Comparison of ENCODE assay signal across 20 mouse cellular contexts in the genomic region with DNA sequence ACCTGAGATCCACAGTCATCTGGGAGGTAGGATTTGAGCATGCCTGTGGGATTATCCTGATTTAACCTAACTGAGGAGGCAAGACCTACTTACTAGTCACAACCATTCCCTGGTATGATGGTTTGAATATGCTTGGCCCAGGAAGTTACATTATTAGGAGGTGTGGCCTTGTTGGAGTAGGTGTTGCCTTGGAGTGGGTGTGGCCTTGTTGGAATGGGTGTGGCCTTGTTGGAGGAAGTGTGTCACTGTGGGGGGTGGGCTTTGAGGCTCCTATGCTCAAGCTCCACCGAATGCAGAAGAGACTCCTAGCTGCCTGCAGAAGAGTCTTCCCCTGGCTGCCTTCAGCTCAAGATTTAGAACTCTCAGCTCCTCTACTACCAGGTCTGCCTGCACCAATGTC. TPM values are rescaled to one million over a fixed set of nuclear protein-coding genes. Genes with fewer than 3 reads are reported as not detected.
"Had no signal": no experiment of that assay in that cellular context is flagged by ENCODE, and none has a peak within 500 bp of the region (broad histone marks: within the 10 kb centered on the region; RNA-seq: fewer than 3 reads in every experiment).

No protein-coding gene starts in this region.

- H3K27me3 ChIP-seq: lung, embryonic 15.5 days; midbrain, embryonic 13.5 days; midbrain, embryonic 15.5 days; neural tube, embryonic 12.5 days had no signal

- H3K9me3 ChIP-seq: lung, embryonic 15.5 days; midbrain, embryonic 13.5 days; midbrain, embryonic 15.5 days; neural tube, embryonic 12.5 days had no signal

- H3K4me3 ChIP-seq: lung, embryonic 15.5 days; megakaryocyte, embryonic 14.5 days; midbrain, embryonic 13.5 days; midbrain, embryonic 15.5 days; neural tube, embryonic 12.5 days had no signal

- H3K9ac ChIP-seq: lung, embryonic 15.5 days; midbrain, embryonic 13.5 days; midbrain, embryonic 15.5 days; neural tube, embryonic 12.5 days had no signal

- H3K27ac ChIP-seq: lung, embryonic 15.5 days; macrophage; midbrain, embryonic 13.5 days; midbrain, embryonic 15.5 days; neural tube, embryonic 12.5 days had no signal

- H3K4me1 ChIP-seq: lung, embryonic 15.5 days; midbrain, embryonic 13.5 days; midbrain, embryonic 15.5 days; neural tube, embryonic 12.5 days had no signal

- DNase-seq: lung, adult 2 months; lung, postnatal 14 days; lung, postnatal 36 days; right cerebral cortex, postnatal 25 days; right cerebral cortex, postnatal 4 days; spleen, adult 18-20 months; thymus, adult 18-20 months; thymus, postnatal 14 days; thymus, postnatal 36 days had no signal

- H3K36me3 ChIP-seq: lung, embryonic 15.5 days; midbrain, embryonic 13.5 days; midbrain, embryonic 15.5 days; neural tube, embryonic 12.5 days had no signal

RNA-seq across cellular contexts. Expression of a gene that starts 32.1 kb away (rescaled TPM):
- total RNA-seq: megakaryocyte progenitor cell, adult 5-6 weeks; monocyte, adult 5-6 weeks; neutrophil, adult 5-6 weeks had no signal
- polyA plus RNA-seq: macrophage; midbrain, embryonic 11.5 days; midbrain, embryonic 13.5 days; small intestine, adult 2 months had no signal
